Mouse (Mus musculus): ENCODE data around the gene Gtpbp1. TPM values are rescaled to one million over a fixed set of nuclear protein-coding genes. Genes with fewer than 3 reads are reported as not detected.

Gtpbp1 gene
- polyA plus RNA-seq, 1 experiment from 2014 or later, result 61.8 TPM

- WGBS, result 74% methylated on average over 7 of the region's 7 CpGs
- Histone ChIP-seq H3K36me3 (ENCODE audit: control insufficient read depth, insufficient read depth, low read length) (no peaks in the 10 kb centered on the region), H3K9me3 (ENCODE audit: control insufficient read depth, low read length) (no peaks in the 10 kb centered on the region), H3K4me2 (no peak overlapping the region), H3K4me1 (replicated peaks; ENCODE audit: control insufficient read depth, insufficient read depth, low read length) (no peaks in the 10 kb centered on the region), H3K9ac (ENCODE audit: low read depth, low read length) (no peak overlapping the region), H3K27me3 (replicated peaks; ENCODE audit: control insufficient read depth, insufficient read depth, low read length) (no peaks in the 10 kb centered on the region), H3K27ac (ENCODE audit: low read depth, low read length) (no peak overlapping the region), H3K4me3 (ENCODE audit: low read depth, low read length) (no peak overlapping the region)
- DNase-seq (ENCODE audit: low spot score) (no peak), ATAC-seq (replicated peaks; ENCODE audit: low FRiP score) (no peak)
These were observed 58.5 kb downstream of the Gtpbp1 start for GRCm38 (mm10) chr15:79749162-79749561.

GRCm38 (mm10) chr15:79750266-79750665 is 59.6 kb downstream of the Gtpbp1 start:
- H3K4me1 ChIP-seq (replicated peaks; ENCODE audit: control insufficient read depth, insufficient read depth, low read length), result no peaks in the 10 kb centered on the region
- no peaks in the 10 kb centered on the region for H3K27me3 ChIP-seq (replicated peaks; ENCODE audit: control insufficient read depth, insufficient read depth, low read length)
- H3K4me3 ChIP-seq (ENCODE audit: low read depth, low read length), result no peak overlapping the region
- no peaks in the 10 kb centered on the region for H3K9me3 ChIP-seq (ENCODE audit: control insufficient read depth, low read length)
- H3K9ac ChIP-seq (ENCODE audit: low read depth, low read length), result no peak overlapping the region
- WGBS, result 85% methylated on average over 8 of the region's 8 CpGs
- DNase-seq (ENCODE audit: low spot score) (no peak), ATAC-seq (replicated peaks; ENCODE audit: low FRiP score) (no peak)
- no peak overlapping the region for H3K27ac ChIP-seq (ENCODE audit: low read depth, low read length)
- H3K36me3 ChIP-seq (ENCODE audit: control insufficient read depth, insufficient read depth, low read length), result no peaks in the 10 kb centered on the region
- no peak overlapping the region for H3K4me2 ChIP-seq

GRCm38 (mm10) chr15:79751772-79752171 is 61.1 kb downstream of the Gtpbp1 start:
- H3K9me3 ChIP-seq (ENCODE audit: control insufficient read depth, low read length), result no peaks in the 10 kb centered on the region
- ATAC-seq (replicated peaks; ENCODE audit: low FRiP score) (no peak), DNase-seq (ENCODE audit: low spot score) (no peak)
- no peak overlapping the region for H3K4me3 ChIP-seq (ENCODE audit: low read depth, low read length)
- no peaks in the 10 kb centered on the region for H3K4me1 ChIP-seq (replicated peaks; ENCODE audit: control insufficient read depth, insufficient read depth, low read length)
- H3K4me2 ChIP-seq, result no peak overlapping the region
- H3K36me3 ChIP-seq (ENCODE audit: control insufficient read depth, insufficient read depth, low read length), result no peaks in the 10 kb centered on the region
- no peak overlapping the region for H3K27ac ChIP-seq (ENCODE audit: low read depth, low read length)
- no peaks in the 10 kb centered on the region for H3K27me3 ChIP-seq (replicated peaks; ENCODE audit: control insufficient read depth, insufficient read depth, low read length)
- no peak overlapping the region for H3K9ac ChIP-seq (ENCODE audit: low read depth, low read length)
- WGBS, result 75% methylated on average over 17 of the region's 17 CpGs

- peak; percentile 49 for ATAC-seq (replicated peaks; ENCODE audit: low FRiP score)
- Histone ChIP-seq H3K27ac (ENCODE audit: low read depth, low read length) (no peak overlapping the region), H3K9me3 (ENCODE audit: control insufficient read depth, low read length) (no peaks in the 10 kb centered on the region), H3K4me1 (replicated peaks; ENCODE audit: control insufficient read depth, insufficient read depth, low read length) (no peaks in the 10 kb centered on the region), H3K4me2 (no peak overlapping the region), H3K36me3 (ENCODE audit: control insufficient read depth, insufficient read depth, low read length) (no peaks in the 10 kb centered on the region), H3K27me3 (replicated peaks; ENCODE audit: control insufficient read depth, insufficient read depth, low read length) (no peaks in the 10 kb centered on the region), H3K9ac (ENCODE audit: low read depth, low read length) (no peak overlapping the region), H3K4me3 (ENCODE audit: low read depth, low read length) (no peak overlapping the region)
- WGBS, result 19% methylated on average over 11 of the region's 11 CpGs
- peak; percentile 76 for DNase-seq (ENCODE audit: low spot score)
These were observed 62.2 kb downstream of the Gtpbp1 start for GRCm38 (mm10) chr15:79752742-79753419.

- no peak overlapping the region for H3K27ac ChIP-seq (ENCODE audit: low read depth, low read length)
- no peak overlapping the region for H3K9ac ChIP-seq (ENCODE audit: low read depth, low read length)
- no peaks in the 10 kb centered on the region for H3K4me1 ChIP-seq (replicated peaks; ENCODE audit: control insufficient read depth, insufficient read depth, low read length)
- H3K4me2 ChIP-seq, result no peak overlapping the region
- no peaks in the 10 kb centered on the region for H3K36me3 ChIP-seq (ENCODE audit: control insufficient read depth, insufficient read depth, low read length)
- ATAC-seq (replicated peaks; ENCODE audit: low FRiP score), result no peak
- H3K27me3 ChIP-seq (replicated peaks; ENCODE audit: control insufficient read depth, insufficient read depth, low read length), result no peaks in the 10 kb centered on the region
- no peak overlapping the region for H3K4me3 ChIP-seq (ENCODE audit: low read depth, low read length)
- DNase-seq (ENCODE audit: low spot score), result no peak
- no peaks in the 10 kb centered on the region for H3K9me3 ChIP-seq (ENCODE audit: control insufficient read depth, low read length)
- 78% methylated on average over 3 of the region's 3 CpGs for WGBS
These were observed 62.7 kb downstream of the Gtpbp1 start for GRCm38 (mm10) chr15:79753420-79753752.

GRCm38 (mm10) chr15:79753873-79754272 is 63.2 kb downstream of the Gtpbp1 start:
- WGBS, result 53% methylated on average over 4 of the region's 4 CpGs

GRCm38 (mm10) chr15:79755176-79755575 is 64.5 kb downstream of the Gtpbp1 start:
- H3K4me3 ChIP-seq (ENCODE audit: low read depth, low read length), result no peak overlapping the region
- no peak overlapping the region for H3K27ac ChIP-seq (ENCODE audit: low read depth, low read length)
- H3K27me3 ChIP-seq (replicated peaks; ENCODE audit: control insufficient read depth, insufficient read depth, low read length), result no peaks in the 10 kb centered on the region
- H3K36me3 ChIP-seq (ENCODE audit: control insufficient read depth, insufficient read depth, low read length), result no peaks in the 10 kb centered on the region
- no peaks in the 10 kb centered on the region for H3K9me3 ChIP-seq (ENCODE audit: control insufficient read depth, low read length)
- no peak for DNase-seq (ENCODE audit: low spot score)
- H3K4me2 ChIP-seq, result no peak overlapping the region
- WGBS, result 73% methylated on average over 4 of the region's 4 CpGs
- H3K9ac ChIP-seq (ENCODE audit: low read depth, low read length), result no peak overlapping the region
- ATAC-seq (replicated peaks; ENCODE audit: low FRiP score), result no peak
- no peaks in the 10 kb centered on the region for H3K4me1 ChIP-seq (replicated peaks; ENCODE audit: control insufficient read depth, insufficient read depth, low read length)

More at GRCm38 (mm10) chr15:79753873-79754272, 63.2 kb downstream of the Gtpbp1 start:
- Histone ChIP-seq H3K4me3 (ENCODE audit: low read depth, low read length) (no peak overlapping the region), H3K4me2 (no peak overlapping the region), H3K9me3 (ENCODE audit: control insufficient read depth, low read length) (no peaks in the 10 kb centered on the region), H3K36me3 (ENCODE audit: control insufficient read depth, insufficient read depth, low read length) (no peaks in the 10 kb centered on the region), H3K4me1 (replicated peaks; ENCODE audit: control insufficient read depth, insufficient read depth, low read length) (no peaks in the 10 kb centered on the region), H3K27ac (ENCODE audit: low read depth, low read length) (no peak overlapping the region), H3K9ac (ENCODE audit: low read depth, low read length) (no peak overlapping the region), H3K27me3 (replicated peaks; ENCODE audit: control insufficient read depth, insufficient read depth, low read length) (no peaks in the 10 kb centered on the region)
- ATAC-seq (replicated peaks; ENCODE audit: low FRiP score) (no peak), DNase-seq (ENCODE audit: low spot score) (no peak)

- H3K4me3 ChIP-seq (ENCODE audit: low read depth, low read length), result no peak overlapping the region
- WGBS, result 73% methylated on average over 8 of the region's 8 CpGs
- H3K9me3 ChIP-seq (ENCODE audit: control insufficient read depth, low read length), result no peaks in the 10 kb centered on the region
- ATAC-seq (replicated peaks; ENCODE audit: low FRiP score) (no peak), DNase-seq (ENCODE audit: low spot score) (no peak)
- H3K36me3 ChIP-seq (ENCODE audit: control insufficient read depth, insufficient read depth, low read length), result no peaks in the 10 kb centered on the region
- H3K27me3 ChIP-seq (replicated peaks; ENCODE audit: control insufficient read depth, insufficient read depth, low read length), result no peaks in the 10 kb centered on the region
- no peak overlapping the region for H3K27ac ChIP-seq (ENCODE audit: low read depth, low read length)
- H3K4me1 ChIP-seq (replicated peaks; ENCODE audit: control insufficient read depth, insufficient read depth, low read length), result no peaks in the 10 kb centered on the region
- no peak overlapping the region for H3K9ac ChIP-seq (ENCODE audit: low read depth, low read length)
- H3K4me2 ChIP-seq, result no peak overlapping the region
These were observed 65.5 kb downstream of the Gtpbp1 start for GRCm38 (mm10) chr15:79755977-79756625.

GRCm38 (mm10) chr15:79757118-79757517 is 66.5 kb downstream of the Gtpbp1 start:
- Histone ChIP-seq H3K4me2 (no peak overlapping the region), H3K9me3 (ENCODE audit: control insufficient read depth, low read length) (no peaks in the 10 kb centered on the region), H3K4me1 (replicated peaks; ENCODE audit: control insufficient read depth, insufficient read depth, low read length) (no peaks in the 10 kb centered on the region), H3K9ac (ENCODE audit: low read depth, low read length) (no peak overlapping the region), H3K4me3 (ENCODE audit: low read depth, low read length) (no peak overlapping the region), H3K27ac (ENCODE audit: low read depth, low read length) (no peak overlapping the region), H3K27me3 (replicated peaks; ENCODE audit: control insufficient read depth, insufficient read depth, low read length) (no peaks in the 10 kb centered on the region), H3K36me3 (ENCODE audit: control insufficient read depth, insufficient read depth, low read length) (no peaks in the 10 kb centered on the region)
- DNase-seq (ENCODE audit: low spot score), result no peak
- WGBS, result 62% methylated on average over 3 of the region's 3 CpGs
- ATAC-seq (replicated peaks; ENCODE audit: low FRiP score), result no peak
